Mouse (Mus musculus): ENCODE measurements around the gene Hist1h2br.
"Not testable (repeated sequence)": the region's sequence is repeated elsewhere in the genome, so short reads cannot be mapped to it uniquely, and the experiment has no call there.

GRCm38 (mm10) chr13:21797163-21797562, 36.4 kb upstream of the Hist1h2br start:
- TF ChIP-seq POLR2A, CTCF (IDR thresholded peaks at IDR 0.05; ENCODE audit: extremely low read depth, insufficient read depth, low read length): not testable (repeated sequence)

Data from cortical plate, adult 2 months (tissue).